Mouse (Mus musculus): ENCODE measurements around the gene Cs.
A peak's percentile ranks its signal among the peaks of the same experiment; 100 is the strongest.
"Not testable (repeated sequence)": the region's sequence is repeated elsewhere in the genome, so short reads cannot be mapped to it uniquely, and the experiment has no call there.

The Cs gene

DNA sequence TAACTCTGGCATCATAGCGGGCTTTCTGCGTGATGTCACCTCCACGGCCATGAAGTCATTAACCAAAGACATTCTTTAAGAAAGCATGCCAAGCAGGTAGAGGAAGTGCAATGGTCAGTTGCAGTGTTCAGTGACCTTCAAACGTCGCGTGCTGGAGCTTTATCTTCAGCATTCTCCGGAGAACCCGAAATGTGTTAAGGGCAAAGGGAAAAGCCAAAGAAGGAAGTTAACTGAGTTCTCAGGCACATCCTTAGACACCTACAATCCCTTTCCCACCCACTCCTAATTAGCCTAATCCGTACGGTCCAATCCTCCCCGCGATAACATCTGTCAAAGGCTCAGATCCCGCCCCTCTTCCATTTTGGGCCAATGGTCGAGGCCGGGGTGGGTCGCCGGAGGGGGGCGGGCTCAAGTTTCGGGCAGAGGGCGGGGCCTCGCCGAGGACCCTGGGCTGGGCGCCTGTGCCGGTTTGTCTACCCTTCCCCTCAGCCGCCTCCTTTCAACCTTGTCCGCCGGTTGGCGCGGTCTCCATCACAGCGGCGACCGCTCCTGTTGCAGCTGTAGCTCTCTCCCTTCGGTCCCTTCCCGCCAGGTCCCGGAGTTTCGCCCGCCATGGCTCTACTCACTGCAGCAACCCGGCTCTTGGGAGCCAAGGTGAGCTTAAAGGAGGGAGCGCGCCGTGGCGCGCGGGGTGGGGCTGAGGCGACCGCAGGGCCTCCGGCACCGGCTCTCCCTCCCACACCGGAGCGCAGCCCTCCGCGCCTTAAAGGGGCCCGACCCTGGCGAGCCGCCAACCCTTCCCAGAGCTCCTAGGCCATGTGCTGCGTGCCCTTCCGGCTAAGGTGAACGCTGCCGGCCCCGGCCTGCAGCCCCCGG is at the start of gene Cs:
Gene Cs, plus strand, starts transcription at position 429 of the 876 bp plus-strand sequence.
- DNase-seq (ENCODE audit: low read depth, low spot score) = peak; percentile 97

DNA sequence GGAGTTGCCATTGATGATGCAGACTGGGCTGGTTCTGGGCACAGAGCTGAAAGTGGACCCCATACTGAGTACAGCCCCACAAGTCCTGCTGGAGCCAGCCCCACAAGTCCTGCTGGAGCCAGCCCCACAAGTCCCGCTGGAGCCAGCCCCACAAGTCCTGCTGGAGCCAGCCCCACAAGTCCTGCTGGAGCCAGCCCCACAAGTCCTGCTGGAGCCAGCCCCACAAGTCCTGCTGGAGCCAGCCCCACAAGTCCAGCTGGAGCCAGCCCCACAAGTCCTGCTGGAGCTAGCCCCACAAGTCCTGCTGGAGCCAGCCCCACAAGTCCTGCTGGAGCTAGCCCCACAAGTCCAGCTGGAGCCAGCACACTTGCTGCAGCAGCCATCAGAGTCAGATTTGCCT is 46.9 kb upstream of the Cs start:
- DNase-seq (ENCODE audit: low read depth, low spot score) = not testable (repeated sequence)

DNA sequence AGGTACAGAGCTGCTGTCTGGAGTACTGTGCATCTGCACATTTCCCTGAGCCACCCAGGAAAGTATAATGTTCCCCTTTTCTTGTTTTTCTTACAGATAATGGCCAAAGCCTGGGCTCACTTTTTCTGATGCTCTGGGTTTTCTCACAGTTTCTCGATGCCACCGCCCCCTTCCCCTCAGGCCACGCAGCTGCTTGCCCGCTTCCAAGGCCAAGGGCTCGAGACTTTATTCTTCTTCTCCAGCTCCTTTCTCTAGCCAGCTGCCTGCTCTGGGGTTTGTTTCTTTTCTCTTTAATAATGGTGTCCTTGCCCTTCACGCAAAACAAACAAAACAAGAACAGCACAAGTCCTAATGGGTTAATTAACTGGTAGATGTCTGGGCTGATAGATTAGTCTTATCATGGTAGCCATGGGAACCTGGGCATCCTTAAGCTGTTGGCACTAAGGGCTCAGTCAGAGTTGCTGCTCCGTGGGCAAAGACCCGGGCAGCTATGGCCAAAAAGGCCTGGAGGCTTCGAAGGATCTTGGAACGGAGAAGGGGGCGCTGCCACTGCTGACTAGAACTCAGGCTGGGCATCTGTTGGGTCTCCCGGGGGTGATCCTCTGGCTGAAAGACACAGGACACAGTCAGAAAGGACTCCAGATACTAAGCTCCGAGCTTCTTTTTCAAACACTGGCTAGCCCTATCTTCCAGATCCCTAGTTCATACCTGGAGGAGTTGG is 41.0 kb upstream of the Cs start:
- DNase-seq (ENCODE audit: low read depth, low spot score) = no peak

DNA sequence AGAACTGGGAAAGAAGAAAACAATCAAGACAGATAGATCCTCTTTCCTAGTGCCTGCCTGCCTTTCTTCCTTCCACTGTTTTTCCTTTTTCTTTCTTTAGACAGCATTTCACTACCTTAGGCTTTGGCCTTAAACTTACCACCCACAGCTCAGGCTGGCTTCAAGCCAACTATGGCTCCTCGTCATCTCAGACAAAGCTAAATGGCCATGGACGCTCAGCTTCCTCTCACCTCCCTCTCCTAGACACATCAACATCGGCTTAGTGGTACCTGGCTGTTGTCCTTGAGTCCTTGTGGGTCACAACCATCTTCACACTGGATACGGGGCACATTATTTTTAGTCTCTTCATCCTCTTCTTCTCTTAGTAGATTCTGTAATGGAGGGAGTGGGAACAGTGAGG is 40.3 kb upstream of the Cs start:
- no peak for DNase-seq (ENCODE audit: low read depth, low spot score)

DNA sequence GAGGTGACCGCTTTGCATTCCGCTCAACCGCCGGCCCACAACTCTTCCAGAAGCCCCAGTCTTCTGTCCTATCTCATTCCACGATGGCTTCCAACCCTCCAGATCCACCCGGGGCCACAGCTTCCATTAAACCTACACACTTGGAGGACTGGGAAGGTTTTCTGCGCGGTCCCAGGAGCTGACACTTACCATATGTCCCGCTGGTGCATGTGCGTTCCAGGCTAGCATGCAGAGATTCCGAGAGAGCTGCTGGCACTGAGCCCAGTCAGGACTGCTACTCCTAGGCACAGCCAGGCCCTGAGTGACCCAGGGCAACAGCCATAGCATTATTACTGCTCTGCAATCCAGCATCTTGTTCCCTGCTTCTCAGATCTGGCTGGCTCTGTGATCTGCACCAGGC is 39.9 kb upstream of the Cs start:
- no peak for DNase-seq (ENCODE audit: low read depth, low spot score)

DNA sequence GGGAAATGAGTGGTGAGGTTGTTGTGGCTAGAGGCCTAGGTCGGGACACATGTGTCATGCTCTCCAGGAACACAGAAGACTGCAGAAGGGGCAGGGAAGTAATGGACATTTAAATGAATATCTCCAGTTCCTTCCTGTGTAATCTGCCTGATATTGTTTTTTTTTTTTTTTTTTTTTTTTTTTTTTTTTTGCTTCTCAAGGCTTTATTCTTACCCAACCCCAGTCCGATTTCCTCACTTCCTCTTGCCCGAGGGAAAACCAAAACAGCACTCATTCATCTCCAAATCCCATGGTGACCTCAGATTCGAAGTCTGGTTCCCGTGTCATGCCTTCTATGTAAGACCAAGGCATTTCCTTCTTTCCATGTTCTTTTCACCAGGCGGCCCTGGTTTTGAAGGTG is 39.3 kb upstream of the Cs start:
- no peak for DNase-seq (ENCODE audit: low read depth, low spot score)

DNA sequence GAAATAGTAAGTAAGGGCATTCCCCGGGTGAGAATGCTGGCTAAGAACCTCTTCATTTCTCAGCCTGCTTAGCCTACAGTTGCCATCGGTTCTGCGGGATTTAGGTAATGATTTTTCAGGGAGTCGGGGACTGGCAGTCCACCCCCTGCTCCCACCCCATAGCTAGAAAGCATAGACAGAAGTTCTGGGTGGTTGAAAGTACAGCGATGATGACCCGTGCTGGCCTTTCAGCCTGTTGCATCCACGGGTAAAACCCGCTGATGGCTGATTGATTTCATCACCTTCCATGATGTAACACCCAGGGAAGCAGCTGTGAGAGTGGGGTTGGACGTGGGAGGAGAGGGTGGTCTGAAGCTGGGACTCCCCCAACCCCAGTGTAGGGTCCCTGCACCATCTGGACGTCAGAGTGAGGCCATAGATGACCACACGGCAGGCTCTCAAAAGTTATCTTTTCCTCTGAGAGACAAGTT is 38.8 kb upstream of the Cs start, which contains the start of gene Il23a:
Gene Il23a, minus strand, starts transcription at position 51 of the 470 bp plus-strand sequence.
- DNase-seq (ENCODE audit: low read depth, low spot score) = no peak

DNA sequence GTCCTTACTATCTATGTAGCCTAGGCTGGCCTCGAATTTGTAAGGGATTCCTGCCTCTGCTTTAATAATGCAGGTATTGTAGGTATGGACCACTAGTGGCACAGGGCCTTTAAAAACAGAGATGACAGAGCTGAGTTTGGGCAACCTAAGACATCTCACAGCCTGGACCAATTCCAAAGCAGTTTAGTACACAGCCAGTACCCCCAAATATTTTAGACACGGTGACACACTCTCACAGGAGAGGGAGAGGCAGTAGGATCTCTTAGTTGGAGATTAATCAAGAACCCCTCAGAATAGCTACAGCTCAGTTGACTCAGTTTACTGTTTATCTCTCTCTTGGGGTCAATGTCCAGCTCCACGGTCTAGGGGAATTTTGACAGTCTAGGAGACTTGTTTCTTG is 35.2 kb upstream of the Cs start:
- no peak for DNase-seq (ENCODE audit: low read depth, low spot score)

DNA sequence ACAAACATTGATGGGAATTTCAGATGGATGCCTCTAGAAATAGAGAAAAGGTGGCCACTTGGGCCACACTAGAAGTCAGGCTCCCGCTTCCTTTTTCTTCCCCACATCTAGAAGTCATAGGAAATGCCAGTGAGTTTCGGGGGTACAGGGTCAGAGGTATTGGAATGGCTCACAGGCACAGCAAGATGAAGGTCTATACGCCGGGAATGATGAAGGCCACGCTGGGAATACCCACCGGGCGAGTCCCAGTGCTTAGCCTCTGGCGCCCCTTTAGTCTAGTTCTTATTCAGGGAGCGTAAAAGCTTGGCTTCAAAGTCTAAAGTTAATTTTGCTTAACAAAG is 34.8 kb upstream of the Cs start:
- no peak for DNase-seq (ENCODE audit: low read depth, low spot score)

DNA sequence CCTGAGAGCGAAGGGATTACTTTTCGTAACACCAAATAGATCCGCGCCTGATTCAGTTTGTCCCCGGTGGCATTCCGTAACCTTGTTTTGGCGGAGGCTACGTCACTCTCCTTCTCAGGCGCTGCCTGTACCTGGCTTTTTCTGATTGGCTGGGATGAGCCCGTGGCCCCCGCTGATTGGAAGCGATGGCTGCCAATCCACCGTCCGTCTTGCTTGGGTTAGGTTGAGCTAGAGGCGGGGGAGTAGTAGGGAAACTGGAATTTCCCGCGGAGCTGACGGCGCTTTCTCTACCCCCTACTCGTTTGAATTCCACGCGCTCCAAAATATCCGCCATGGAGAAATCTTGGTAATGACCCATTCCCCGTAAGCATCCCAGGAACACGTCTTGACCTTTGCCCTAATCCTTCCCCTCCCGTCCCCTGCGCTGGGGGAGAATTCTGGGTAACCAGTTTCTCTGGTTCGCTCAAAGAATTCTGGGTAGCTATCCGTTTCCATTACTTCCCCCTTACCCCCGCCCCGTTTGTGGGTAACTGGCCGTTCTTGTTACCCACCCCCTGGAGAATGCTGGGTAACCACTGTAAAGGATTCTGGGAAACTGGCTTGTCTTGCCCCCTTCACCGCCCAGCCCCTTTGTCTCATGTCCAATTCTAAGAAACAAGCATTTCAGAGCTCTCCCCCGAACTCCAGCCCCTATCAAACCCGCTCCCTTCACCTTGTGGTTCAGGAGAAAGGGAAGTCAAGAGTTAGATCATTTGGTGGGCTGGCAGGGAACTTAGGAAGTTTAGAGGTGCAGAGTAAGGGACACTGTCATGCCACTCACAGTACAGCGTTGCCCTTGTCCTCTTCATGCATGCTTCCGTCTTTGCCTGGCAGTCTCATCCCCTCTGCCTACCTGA is 34.2 kb upstream of the Cs start, which contains the start of gene Pan2:
Gene Pan2, plus strand, starts transcription at position 210 of the 896 bp plus-strand sequence.
- DNase-seq (ENCODE audit: low read depth, low spot score) = peak; percentile 99

DNA sequence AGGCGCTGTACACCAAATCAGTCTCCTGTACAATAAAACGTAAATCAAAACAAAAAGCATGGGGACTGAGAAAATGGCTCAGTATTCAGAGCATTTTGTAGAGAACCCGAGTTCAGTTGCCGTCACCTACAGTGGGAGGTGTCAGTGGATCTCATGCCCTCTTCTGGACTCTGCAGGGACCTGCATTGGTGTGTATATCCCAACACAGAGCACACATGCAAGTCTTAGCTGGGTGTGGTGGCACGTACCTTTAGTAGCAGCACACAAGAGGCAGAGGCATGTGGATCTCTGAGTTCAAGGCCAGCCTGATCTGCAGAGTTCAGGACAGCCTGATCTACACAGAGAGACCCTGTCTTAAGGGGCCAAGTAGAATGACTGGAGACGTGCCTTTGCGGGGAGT is 27.9 kb upstream of the Cs start:
- no peak for DNase-seq (ENCODE audit: low read depth, low spot score)

DNA sequence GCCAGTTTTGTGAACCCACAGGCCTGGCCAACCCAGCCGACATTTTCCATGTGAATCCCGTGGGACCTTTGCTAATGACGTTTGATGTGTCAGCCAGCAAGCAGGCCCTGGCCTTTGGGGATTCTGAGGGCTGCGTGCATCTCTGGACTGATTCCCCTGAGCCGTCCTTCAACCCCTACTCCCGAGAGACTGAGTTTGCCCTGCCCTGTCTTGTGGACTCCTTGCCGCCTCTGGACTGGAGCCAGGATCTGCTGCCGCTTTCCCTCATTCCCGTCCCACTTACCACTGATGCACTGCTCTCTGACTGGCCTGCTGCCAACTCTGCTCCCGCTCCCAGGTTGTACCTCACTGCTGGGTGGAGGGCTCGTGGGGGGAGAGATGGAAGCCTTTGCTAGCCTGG is 27.4 kb upstream of the Cs start:
- DNase-seq (ENCODE audit: low read depth, low spot score) = no peak

DNA sequence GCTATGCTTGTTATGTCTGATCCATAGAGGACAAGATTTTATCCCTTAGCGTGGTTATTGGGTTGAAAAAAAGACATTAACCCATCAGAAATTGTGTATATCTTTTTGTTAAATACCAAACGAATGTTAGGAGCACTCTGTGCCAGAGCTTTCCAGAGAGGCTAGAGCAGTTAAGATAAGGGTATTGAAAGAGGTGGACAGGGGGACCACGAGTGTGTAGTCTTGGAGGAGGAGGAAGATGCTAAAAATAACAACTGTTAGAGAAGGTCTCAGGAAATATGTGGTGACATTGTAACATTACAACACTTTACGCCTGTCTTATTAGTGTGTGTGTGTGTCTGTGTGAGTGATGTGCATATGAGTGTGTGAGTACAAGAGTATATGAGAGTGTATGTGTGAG is 26.6 kb upstream of the Cs start:
- DNase-seq (ENCODE audit: low read depth, low spot score) = no peak

DNA sequence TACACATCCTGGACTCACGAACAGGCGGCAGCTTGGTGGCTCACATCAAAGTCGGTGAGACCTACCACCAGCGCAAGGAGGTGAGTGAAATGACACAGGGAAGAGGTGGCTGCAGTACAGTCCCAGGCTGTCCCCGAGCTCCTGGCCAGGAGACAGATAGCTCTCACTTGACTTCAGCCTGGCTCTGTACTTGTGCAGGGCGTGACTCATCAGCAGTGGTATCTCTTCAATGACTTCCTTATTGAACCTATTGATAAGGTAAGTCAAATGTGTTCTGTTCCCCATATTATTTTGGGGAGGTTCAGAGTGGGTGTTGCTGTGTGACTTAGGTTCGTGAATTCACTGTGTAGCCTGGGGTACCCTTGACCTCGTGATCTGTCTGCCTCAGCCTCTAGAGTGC is 22.0 kb upstream of the Cs start:
- no peak for DNase-seq (ENCODE audit: low read depth, low spot score)

DNA sequence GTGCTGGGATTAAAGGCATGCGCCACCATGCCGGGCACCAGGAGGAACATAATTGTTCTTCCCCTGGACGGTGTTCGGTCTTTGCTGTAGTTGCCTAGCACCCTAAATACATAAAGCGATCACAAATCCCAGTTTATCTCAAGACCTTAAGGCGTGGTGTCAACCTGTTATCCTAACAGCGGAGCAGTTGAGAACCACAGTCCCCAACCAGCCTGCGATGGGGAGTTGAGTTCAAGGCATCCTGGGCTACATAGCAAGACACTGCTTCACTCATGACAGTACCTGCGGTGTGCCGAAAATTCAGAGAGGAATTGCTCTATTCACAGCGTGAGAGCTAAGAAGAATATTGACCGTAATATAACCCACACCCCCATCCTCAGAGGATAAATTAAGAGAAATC is 15.9 kb upstream of the Cs start:
- DNase-seq (ENCODE audit: low read depth, low spot score) = no peak

DNA sequence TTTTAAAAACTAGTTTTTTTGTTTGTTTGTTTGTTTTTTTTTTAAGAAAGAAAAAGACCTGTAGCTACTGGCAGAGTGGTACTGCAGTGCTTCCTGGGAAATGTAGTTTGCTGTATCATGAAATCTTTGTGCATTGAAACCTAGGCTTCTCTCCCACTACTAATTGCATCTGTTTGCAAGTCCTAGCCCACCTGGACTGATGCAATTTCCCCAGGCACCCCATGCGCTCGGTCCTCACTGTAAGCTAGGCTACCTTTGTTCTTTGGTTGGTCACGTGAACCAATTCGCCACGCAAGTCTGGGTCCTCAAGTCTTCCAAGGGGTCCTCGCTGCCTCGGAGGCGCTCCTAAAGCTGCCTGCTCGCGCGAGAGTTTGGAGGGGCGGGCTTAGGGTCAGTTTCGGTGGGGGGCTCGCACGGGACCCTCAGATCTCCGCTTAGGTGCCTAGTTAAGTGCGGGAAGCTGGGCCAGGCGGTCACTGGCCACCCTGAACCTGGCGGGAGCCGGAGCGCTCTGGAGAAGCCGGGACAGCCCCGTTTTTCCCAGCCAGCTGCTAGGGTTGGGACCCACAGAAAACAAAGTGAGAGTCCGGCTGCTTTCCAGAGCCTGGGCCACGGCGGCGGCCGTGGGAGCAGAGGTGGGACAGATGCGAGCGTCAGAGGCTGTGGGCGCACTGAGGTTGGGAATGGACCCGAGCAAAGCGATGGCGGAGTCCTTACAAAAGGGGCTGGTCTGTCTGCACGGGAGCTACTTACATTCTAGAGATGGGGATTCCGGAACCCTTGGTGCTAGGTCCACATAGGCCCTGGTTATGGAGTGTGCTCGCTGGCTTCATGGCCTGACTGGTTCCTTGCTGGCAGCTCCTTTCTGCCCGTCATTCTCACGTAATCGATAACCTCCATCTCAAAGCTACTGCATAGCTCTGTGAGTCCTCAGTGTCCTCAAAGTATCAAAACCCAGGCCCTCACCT is 15.1 kb upstream of the Cs start, which contains the start of gene Cnpy2:
Gene Cnpy2, plus strand, starts transcription at position 319 of the 968 bp plus-strand sequence.
- DNase-seq (ENCODE audit: low read depth, low spot score) = peak; percentile 80

DNA sequence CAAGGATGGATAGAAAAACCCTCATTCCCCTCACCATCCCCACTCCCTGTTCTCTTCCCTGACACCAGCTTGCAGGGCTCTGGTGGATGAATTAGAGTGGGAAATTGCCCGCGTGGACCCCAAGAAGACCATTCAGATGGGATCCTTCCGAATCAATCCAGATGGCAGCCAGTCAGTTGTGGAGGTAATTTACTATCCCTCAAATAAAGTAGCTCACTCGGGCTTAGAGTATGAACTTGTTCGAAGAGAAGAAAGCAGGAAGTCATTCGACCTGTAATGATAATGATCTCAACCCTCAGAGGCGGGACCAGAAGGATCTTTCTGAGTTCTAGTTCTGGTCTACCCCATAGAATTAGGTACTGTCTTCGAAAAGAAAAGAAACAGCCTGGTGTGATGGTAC is 14.0 kb upstream of the Cs start:
- DNase-seq (ENCODE audit: low read depth, low spot score) = no peak

DNA sequence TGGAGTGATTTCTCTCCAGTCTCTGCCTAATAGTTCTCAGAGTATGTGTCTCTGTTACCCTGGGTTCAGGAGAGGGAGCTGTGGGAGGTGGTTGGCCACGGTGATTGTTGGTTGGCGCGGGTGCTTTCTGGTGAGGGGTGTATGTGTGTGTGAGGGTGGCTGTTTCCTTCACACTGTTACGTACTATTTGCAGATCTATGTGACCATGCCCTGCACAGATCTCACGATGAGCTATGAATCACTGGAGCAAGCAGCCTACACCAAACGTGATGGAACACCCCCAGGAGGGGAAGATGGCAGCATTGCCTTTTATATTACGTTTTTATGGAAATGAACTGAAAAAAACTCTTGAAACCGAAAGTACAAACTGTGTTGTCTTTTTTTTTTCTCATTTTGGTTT is 10.7 kb upstream of the Cs start:
- DNase-seq (ENCODE audit: low read depth, low spot score) = no peak

DNA sequence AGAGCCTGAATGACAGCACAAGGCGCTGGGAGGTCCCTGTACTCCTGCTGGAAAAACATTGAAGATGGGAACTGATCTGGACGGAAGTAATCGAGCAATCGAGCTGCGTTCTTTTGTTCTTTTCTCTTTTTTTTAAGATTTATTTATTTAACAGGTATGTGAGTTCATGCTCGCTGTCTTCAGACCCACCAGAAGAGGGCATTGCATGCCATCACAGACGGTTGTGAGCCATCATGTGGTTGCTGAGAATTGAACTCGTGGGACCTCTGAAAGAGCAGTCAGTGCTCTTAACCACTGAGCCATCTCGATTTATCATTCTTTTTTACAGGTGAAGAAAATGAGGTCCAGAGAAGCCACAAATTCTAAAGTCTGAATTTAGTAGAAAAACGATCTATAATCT is 9.9 kb upstream of the Cs start:
- no peak for DNase-seq (ENCODE audit: low read depth, low spot score)

All from retina, postnatal 7 days (tissue).